Mouse (Mus musculus) ovary, postnatal 36 days (tissue): ENCODE results near the gene Haao.

Experiments used
- DNase-seq: peaks from one replicate; pipeline ENCODE4 v3.0.0; 2022; ENCODE audit warnings: low spot score, mixed read lengths

The Haao gene

DNA sequence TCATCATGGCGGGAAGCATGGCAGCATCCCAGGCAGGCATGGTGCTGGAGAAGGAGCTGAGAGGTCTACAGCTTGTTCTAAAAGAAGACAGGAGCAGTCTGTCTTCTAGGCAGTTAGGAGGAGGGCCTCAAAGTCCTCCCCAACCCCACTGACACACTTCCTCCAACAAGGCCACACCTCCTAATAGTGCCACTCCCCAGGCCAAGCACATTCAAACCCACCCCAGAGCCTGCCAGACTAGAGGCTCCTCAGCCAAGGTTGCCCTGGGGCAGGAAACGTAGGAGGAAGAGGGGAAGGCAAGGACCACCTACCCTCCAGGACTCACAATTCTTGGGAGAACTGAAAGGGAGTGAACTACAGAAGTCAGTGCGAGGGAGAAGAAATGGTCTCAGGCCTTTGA lies at the start of gene Haao:
TSS of gene Haao (minus strand) at position 149 of the 400 bp plus-strand sequence.
- DNase-seq = no peak

DNA sequence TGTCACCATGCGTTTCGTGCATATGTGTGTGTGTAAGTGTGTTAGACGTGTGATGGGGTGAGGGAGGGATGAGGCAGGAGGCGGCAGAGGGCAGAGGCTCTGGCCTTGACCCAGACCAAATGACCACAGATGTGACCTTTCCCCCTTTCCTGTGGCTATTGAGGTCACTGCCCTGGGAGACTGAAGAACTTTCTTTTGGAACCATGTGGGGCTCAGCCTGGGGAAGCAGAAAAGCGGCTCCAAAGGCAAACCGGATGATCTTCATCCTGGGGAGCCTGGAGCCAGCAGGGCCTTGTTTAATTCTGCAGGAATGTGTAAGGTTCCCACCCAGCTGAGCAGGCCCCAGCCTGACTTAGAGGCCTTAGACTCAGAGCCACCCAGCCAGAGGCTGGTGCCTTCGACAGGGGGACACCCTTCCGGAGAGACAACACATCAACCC lies 49.6 kb upstream of the Haao start:
- DNase-seq = no peak

DNA sequence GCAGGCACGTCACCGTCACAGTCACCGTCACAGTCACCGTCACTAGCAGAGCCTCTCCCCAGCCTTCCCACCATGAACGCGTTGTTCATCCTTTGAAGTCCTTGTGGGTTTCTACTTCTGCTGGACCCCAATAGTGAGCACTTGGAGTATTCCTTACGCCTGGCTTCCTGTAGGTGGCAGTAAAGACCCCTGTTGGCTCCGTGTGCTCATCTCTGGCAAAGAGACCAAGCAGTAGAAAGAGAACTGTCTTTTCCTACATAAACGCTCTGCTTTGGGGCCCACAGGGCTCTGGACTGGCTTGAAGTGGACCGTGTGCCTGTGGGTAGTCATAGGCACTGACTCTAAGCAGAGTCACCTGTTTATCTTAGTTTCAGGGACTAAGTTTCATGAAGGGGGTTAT lies 49.0 kb upstream of the Haao start:
- no peak for DNase-seq

DNA sequence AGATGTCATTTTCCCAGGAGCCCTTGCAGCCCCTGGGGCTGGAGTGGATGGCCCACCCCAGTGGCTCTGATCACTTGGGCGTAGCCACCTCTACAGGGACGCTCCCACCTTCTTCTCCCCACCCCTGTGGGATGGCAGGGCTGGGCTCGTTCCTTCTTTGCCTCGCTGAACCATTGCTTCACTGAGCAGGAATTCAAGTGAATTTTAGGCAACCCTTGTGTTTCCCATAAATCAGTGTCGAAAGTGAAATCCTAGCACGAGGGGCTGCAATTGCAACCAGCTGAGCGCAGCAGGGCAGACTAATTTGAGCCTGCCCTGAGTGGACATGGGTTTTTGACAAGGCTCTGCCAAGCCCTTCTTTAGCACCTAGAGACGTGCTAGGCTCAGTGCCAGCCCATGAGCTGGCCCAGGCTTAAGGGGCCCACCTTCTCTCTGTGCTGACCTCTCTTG lies 47.6 kb upstream of the Haao start:
- no peak for DNase-seq

DNA sequence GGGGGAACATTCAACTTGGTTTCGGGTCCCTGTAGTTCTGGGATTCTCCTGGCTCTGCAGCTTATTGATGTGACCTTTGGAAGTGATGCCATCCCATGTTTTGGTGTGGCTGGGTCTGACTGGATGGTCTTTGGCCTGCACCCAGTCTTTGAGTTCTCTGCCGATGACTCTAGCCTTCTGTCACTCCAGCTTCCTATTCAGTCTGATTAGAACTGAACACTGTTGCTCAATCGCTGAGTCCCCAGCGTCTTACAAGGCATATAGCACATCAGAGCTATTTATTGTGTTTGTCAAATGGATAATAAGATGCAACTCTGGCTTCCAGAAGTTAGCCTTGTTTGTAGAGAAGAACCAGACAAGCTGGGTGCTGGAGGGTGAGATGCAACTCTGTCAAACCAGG lies 45.4 kb upstream of the Haao start:
- DNase-seq = no peak

DNA sequence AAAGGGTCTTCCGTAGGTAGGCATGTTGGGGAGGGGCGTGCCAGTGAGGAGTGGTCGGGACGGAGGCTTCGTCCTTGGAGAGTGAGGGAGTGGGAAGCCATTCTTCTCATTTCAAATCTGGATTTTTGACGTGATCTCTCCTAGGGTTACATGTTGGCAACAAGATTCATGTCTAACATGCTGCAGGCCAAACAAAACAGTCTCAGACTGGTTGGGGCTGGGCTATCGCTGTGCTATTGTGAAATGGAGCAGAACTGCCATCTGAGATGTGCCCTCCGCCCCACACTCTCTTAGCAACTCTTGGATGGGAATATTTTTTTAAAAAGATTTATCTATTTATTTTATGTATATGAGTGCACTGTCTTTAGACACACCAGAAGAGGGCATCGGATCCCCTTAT lies 44.1 kb upstream of the Haao start:
- DNase-seq = no peak

DNA sequence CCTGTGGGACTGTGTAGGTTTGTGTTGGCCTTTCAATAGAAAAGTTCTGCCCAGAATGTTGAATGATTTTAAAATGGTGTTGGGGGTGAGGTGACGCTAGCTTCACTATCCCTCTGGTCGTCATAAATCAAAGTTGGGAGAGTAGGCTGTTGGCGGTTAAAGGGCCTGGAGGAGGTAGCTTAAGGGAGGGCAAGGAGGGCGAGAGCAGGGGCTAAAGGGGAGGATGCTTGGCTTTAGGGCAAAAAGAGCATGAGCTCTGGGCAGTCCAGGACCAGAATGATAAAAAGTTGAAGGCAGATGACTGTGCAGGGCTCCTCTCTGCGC lies 42.6 kb upstream of the Haao start:
- DNase-seq = no peak

DNA sequence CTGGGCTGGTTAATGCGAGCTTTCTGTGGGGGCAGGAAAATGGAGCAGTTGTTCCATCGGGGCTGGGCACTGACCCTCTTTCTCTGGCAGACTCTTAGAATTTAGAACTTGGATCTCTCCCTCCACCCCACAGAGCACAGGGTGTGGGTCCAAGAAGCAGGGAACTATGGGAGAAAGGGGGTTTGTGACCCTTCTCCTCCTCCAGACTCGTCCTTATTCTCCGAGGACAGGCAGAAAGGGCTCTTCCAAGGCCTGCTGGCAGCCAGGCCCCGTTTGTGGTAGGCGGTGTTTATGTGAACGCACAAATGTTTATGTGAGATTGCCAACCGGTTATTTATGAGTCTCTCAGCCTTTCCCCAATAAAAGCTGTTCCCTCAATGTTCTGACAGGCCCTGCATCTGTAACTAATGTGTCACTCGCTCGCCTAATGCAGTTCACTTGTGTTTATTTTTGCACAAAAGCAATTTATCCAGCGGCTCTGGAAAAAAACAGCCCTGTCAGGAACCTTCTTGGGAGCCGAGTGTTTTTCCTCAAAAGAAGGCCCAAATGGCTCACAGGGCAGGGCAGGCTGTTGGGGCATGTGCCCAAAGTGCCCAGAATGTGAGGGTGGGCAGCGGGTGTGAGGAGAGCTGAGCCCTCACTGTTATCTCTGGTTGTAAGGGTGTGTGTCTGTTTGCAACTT lies 42.1 kb upstream of the Haao start:
- DNase-seq = peak; percentile 68

DNA sequence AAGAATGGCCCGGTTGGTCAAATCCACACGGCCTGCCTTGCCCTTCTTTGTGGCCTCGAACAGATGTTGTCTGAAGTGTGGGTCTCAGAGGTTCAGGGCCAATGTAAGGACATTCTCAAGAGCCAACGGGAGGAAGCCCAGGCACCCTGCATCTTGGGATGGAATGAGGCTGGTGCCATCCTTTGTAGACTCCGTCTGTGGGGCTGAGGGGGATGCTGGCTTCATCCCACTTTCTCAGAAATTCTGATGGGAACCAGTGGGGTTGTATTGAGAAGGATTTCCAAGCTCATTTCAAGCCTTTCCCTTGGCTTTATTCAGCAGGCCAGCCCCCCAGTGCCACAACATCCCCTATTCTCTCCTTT lies 41.5 kb upstream of the Haao start:
- DNase-seq = no peak

DNA sequence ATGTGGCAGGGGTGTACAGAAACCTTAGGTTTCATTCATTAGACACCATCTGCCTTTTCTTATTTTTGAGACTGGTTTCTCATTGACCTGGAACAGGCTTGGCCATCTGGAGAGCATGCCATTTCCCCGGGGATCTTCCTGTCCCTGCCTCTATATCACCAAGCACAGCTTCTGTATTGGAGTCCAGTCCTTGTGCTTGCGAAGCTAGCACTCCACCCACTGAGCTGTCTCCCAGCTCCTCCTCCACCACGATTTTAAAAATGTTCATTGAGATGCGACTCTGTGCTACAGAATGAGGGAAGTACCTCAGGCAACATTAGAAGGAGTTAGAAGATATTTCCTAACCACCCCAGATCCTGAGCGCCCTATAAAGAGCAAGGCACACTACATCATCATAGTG lies 39.5 kb upstream of the Haao start:
- no peak for DNase-seq

DNA sequence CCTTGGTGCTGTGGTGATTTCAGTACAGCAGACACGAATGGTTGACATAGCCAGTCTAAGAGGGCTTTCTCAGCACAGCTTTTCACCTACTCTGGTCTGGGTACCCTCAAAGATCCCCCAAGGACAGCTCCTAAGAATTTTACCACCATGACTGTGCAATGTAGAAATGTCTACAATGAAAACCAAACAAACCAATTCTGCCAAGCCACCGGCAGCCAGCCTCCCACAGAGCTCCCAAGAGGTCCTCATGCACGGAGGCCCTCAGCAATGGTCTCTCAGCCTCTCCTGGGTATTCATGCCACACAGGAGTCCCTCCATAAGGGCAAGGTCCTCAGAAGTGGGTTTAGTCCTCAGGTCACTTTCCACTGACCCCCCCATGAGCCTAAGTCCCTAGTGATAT lies 38.6 kb upstream of the Haao start:
- no peak for DNase-seq

DNA sequence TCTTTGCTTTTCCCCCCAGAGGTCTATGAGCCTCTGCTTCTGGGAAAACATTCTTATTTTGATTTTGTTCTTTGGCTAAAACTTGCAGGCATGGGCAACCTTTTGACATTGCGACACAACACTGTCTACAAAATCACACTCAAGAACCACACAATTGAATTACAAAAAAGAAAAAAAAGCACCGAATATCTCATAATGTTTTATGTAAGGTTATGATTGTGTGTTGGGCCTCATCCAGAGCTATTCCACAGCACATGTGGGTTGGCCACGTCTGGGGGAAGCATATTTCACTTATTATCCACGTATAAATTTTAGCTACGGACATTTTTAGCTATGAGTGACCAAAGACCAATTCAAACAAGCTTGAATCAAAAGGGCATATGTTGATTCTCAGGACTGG lies 38.0 kb upstream of the Haao start:
- no peak for DNase-seq

DNA sequence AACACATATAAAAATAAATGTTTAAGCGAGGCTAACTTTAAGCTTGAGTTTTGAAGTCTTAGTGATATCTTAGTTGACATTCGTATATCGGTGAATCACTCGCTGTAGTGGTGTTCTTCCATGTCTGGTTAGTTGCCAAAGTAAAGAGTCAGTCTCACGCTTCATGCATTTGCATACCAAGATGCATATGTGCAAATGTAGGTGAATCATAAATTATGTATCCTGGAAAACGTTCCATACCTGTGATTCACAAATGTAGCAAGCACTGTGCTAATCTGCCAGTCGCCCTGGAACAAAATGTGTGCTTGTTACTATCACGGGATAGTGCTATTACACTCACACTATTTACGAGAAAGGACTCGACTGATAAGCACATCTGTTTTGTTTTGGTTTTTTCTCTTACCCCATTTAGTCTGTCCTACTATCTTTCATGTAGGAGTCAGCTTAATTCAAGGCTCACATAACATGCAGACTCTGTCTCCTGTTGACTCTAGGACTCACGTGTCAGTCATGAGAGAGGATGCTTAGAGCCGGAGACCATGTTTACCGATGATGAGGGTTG lies 37.3 kb upstream of the Haao start:
- no peak for DNase-seq

DNA sequence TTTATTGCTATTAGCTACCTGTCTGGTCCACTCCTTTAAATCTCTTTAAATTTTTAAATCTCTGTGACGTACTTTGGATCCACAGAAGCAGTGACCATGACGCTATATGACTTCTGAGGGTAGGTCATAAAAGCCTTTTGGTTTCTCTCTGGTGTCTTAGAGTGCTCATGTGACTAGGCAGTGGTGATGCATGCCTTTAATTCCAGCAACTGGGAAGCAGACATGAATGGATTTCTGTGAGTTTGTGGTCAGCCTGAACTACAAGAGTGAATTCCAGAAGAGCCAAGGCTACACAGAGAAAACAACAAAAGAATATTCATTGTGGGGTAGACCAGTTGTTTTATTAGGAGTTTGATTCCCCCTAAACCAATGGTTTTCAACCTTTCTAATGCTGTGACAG lies 35.0 kb upstream of the Haao start:
- no peak for DNase-seq

DNA sequence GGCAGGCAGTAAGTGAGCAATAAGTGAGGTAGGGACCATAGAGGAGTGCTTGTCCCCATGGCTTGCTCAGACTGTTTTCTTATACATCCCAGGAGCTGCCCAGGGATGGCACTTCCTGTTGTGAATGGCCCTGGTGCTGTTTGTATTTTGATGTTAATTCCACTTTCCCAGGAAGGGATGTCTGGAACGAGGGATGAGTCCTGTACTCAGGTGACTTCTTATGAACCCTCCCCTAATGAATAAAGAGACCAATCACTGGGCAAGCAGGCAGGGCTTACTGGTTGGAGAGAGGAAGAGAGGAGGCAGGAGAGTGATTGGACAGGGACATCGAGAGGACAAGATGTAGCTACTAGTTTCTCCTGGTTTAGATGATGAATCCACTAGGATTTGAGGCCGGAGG lies 33.3 kb upstream of the Haao start:
- no peak for DNase-seq

DNA sequence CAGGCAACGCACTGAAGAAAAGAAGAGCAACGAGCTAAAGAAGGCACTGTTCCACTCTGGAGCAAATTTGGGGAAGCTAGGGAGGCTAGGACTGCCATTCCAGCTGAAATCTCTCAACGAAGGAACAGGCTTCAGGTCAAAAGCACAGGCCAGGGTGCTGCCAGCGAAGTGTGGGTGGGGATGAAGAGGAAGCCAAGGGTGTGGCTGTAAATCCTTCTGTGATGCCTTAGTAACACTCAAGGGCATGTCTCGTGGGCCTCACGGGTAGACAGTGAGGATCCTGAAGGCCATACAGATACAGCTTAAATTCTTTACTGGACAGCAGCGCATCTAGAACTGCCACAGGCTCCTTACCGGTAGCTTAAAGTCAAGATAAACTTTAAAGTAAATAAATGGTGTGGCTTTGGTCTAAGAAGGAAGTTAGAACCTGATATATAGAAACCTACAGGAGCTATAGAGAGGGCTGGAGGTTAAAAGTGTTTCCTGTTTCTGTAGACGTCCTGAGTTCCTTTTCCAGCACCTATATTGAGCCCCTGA lies 32.5 kb upstream of the Haao start:
- no peak for DNase-seq

DNA sequence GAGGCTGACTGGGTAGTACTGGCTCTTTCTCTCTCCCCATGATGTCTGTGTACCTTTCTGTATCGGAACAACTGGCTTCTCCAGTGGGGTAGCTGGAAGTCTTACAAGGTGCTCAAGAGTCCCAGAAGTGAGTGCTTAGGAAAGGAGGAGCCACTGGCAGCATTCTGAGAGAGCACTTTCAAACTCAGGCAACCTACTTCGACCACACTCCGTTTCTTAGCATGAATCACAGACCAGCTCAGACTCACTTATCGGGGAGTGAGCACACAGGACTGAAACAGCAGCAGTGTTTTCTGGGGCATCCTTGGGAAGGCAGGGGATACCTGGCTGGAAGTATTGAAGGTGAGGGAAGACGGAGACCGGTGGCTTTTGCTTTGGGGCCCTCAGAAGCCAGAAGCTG lies 31.9 kb upstream of the Haao start:
- no peak for DNase-seq

DNA sequence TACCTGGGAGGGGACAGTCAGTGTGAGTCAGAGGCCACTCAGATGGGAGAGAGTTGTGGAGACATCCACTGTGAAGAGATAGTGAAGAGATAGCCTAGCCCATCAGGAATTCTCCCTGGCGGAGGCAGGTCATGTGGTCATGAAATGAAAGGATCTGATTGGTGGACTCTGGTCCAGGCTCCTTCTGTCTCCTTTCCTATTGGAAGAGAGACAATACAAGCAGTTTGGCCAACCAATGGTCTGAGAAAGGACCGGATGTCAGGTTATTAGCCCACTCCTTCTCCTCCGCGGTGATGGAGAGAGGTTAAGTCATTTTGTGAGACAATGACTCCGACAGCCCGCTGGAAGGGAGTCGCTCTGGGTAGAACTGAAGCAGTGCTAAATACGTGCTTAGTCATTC lies 26.8 kb upstream of the Haao start:
- no peak for DNase-seq

DNA sequence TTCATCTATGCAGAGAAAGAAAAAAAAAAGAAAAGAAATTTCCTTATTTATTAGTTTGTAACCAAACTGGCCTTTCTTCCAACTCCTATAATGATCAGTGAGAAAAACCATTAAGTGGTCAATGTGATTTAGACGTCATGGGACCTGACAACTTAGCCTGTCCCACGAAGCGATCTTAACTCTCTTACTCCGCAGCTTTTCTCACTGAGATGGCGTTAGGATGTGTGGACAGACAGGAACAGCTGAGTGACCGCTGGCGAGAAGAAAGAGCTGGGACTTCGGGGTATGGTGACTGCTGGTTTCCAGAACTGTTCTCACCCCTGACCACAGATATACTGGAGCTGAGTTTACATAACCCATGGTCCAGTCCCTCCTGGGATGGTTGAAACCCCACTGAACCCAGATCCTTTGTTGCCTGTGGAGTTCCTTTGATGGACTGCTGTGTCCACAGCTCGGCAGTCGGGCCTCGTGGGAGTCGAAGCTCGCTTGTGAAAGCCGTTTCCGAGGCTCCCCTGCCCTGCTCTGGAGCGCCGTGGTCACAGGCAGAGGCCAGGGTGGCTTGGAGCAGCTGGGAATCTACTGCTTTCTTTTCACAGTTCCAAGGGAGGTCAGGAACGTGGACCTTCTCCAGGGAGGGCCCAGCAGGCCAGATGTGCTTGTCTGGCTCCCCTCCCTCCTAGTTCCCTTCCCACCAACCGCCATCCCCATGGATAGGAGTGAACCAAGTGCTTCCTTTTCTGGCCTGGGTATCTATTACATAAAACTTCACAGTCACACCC lies 25.8 kb upstream of the Haao start:
- DNase-seq = peak; percentile 57

DNA sequence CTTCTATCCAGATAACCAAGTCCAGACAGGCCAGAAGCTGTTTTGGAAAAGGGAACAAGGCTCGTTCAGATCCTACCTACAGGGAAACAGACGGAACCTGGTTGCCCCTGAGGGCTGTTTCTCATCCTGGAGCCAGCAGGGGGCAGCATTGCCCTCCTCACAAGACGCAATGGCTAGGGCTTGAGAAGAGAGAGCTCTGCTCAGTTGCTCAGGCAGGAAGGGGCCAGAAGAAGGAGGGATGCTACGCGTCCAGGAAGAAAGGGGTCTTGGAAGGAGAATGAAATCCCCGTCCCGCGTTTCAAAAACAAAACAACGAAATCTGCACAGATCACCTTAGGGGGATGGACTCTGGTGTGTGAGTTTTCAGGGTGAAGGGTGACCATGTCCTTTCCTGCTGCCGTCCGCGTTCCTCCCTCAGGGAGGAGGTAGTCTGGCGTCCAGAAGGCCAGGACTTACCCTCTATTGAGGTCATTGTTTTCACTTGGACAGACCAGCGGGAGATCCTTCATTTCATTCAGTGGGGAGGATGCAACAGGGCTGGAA lies 25.1 kb upstream of the Haao start:
- DNase-seq = peak; percentile 81

DNA sequence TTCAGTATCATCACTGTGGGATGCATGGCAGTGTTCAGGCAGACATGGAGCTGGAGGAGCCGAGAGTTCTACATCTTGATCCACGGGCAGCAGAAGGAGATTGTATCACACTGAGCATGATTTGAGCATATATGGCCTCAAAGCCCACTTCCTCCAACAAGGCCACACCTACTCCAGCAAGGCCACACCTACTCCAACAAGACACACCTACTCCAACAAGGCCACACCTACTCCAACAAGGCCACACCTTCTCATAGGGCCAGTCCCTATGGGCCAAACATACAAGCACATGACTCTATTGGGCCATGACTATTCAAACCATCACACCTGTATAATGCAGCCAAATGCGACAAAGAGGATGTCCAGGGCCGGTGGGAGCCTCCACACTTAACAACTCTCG lies 23.6 kb upstream of the Haao start:
- no peak for DNase-seq

DNA sequence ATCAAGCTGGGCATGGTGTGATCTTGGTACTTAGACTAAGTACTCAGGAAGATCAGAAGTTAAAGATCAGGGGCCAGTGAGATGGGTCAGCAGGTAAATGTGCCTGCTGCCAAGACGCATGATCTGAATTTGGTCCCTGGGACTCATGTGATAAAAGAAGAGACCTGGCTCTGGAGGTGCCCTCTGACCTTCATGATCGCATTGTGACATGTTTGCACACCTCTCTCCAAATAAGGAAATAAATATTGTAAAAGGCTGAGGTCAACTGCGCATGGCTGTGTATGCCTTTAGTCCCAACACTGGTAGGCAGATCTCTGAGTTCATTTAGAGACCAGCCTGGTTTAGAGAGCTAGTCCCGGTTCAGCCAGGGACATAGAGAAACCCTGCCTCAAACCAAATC lies 22.6 kb upstream of the Haao start:
- DNase-seq = no peak

DNA sequence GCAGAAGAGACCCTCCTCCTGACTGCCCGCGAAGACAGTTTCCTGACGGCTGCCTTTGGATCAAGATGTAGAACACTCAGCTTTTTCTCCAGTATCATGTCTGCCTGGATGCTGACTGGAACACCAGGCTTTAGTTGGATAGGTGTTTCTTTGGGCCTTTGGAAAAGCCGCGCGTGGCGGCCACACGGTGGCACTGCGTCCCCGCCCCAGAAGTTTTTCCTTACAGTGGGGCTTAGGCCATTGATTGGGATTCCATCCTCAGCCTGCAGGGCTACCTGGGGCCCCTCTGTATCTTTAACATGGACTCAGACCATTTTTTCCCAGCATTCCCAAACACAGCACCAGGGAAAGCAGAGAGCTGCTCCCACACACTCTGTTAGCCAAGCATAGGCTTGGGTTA lies 18.8 kb upstream of the Haao start:
- peak; percentile 43 for DNase-seq
